Mouse (Mus musculus) neural tube, embryonic 14.5 days (tissue): ENCODE data around the gene Gabpb2. TPM values are rescaled to one million over a fixed set of nuclear protein-coding genes. Genes with fewer than 3 reads are reported as not detected.

Experiments
- ATAC-seq: fragments of 200-750 bp; cut with Nextera tagmentation; 2 replicates; pipeline ENCODE4 v1.8.0; 2017; ENCODE audit warnings: low read depth, mild to moderate bottlenecking, moderate TSS enrichment, moderate library complexity
- H3K27ac ChIP-seq: fragments of 300-500 bp; sonication (generic); 2 replicates; pipeline ENCODE4 v1.5.1; 2014; ENCODE audit warnings: low read depth, mild to moderate bottlenecking, control low read depth, low read length, moderate library complexity, mixed read lengths
- H3K27me3 ChIP-seq: fragments of 300-500 bp; sonication (generic); 2 replicates; pipeline ENCODE4 v1.6.1; 2014; ENCODE audit warnings: low read length; ENCODE audit not compliant: control insufficient read depth, insufficient read depth
- H3K36me3 ChIP-seq: fragments of 300-500 bp; sonication (generic); 2 replicates; pipeline ENCODE4 v1.6.1; 2014; ENCODE audit warnings: low read length, mixed read lengths; ENCODE audit not compliant: control insufficient read depth, insufficient read depth
- H3K4me1 ChIP-seq: fragments of 300-500 bp; sonication (generic); 2 replicates; pipeline ENCODE4 v1.6.1; 2014; ENCODE audit warnings: low read length; ENCODE audit not compliant: control insufficient read depth, insufficient read depth
- H3K4me2 ChIP-seq: fragments of 300-500 bp; sonication (generic); 2 replicates; pipeline ENCODE4 v1.6.1; 2014; ENCODE audit warnings: mild to moderate bottlenecking, low read depth, low read length, control low read depth
- H3K4me3 ChIP-seq: fragments of 300-500 bp; sonication (generic); 2 replicates; pipeline ENCODE4 v1.5.1; 2014; ENCODE audit warnings: low read depth, low read length, control low read depth, mixed read lengths
- H3K9ac ChIP-seq: fragments of 300-500 bp; sonication (generic); replicated peaks from 2 replicates; pipeline ENCODE4 v1.6.1; 2014; ENCODE audit warnings: low read depth, mild to moderate bottlenecking, control low read depth, low read length, mixed read lengths
- H3K9me3 ChIP-seq: fragments of 300-500 bp; sonication (generic); 2 replicates; pipeline ENCODE4 v1.6.1; 2016; ENCODE audit warnings: low read length; ENCODE audit not compliant: control insufficient read depth
- WGBS: fragments of 180-500 bp; shearing (Covaris S2); extraction: QIAGEN DNeasy Blood & Tissue Kit; methylation state at CpG from one replicate; pipeline ENCODE4 v1.1.7; 2014; 5-methylcytosine and 5-hydroxymethylcytosine counted together
- polyA plus RNA-seq: library from polyadenylated mRNA; unstranded; fragments of >200 nt; fragmentation: Nextera tagmentation; extraction: Ambion mirVana; gene quantifications from 2 replicates; pipeline ENCODE4 v1.2.1, GENCODE M21; 2014

The Gabpb2 gene
- polyA plus RNA-seq, 1 experiment from 2014 or later, result 4.7 TPM

DNA sequence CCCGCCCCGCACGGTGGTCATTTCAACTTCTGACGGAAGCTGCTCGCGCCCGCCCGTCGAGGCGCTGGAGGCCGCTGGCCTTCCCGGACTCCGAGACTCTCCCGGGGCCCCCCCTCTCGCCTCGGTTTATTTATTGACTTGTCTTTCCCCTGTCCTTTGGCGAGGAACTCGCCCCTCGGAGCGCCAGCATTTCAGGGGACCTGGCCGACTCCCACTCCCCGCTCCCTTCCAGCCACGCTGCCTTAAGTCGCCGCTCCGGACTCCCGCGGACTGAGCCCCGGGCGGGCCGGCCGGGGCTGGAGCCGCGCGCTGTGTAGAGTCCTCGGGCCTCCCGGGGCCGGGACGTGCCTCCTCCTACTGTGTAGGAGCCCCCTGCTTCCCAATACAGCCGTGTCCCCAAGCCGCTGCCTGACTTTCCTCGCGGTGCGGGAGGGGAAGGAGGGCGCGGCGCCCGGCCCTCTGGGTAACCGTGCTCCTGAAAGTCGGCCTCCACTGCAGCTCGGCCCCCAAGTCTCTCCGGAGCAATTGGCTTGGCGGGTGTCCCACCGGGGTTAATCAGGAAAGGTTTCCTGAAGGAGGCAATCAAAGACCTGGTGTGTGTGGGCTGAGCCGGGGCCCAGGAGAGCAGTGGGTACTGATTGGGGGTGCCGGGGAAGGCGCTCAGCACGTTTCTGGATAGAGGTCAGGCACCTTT is 44.3 kb downstream of the Gabpb2 start:
- no peaks in the 10 kb centered on the region for H3K9me3 ChIP-seq
- H3K9ac ChIP-seq, result 0 out of 2 replicates have a peak overlapping the region, but pooled peaks have one; percentile 25
- H3K36me3 ChIP-seq, result peaks cover 47% of the 10 kb centered on the region
- peak overlapping the region; percentile 7; the same call in 1 of the 2 replicates for H3K4me3 ChIP-seq
- H3K4me1 ChIP-seq, result peaks cover 9% of the 10 kb centered on the region; the same call in 1 of the 2 replicates
- peak; percentile 38; the same call in 1 of the 2 replicates for ATAC-seq
- 7% methylated on average over 53 of the region's 58 CpGs for WGBS
- peak overlapping the region; percentile 26; the same call in 1 of the 2 replicates for H3K4me2 ChIP-seq
- H3K27ac ChIP-seq, result no peak overlapping the region
- peaks cover 18% of the 10 kb centered on the region for H3K27me3 ChIP-seq

GRCm38 (mm10) chr3:95172526-95173255 is 45.0 kb downstream of the Gabpb2 start:
- H3K27ac ChIP-seq, result no peak overlapping the region
- no peaks in the 10 kb centered on the region for H3K9me3 ChIP-seq
- ATAC-seq, result no peak
- H3K4me1 ChIP-seq, result peaks cover 9% of the 10 kb centered on the region; the same call in 1 of the 2 replicates
- no peak overlapping the region for H3K4me2 ChIP-seq
- no peak overlapping the region for H3K9ac ChIP-seq
- peaks cover 19% of the 10 kb centered on the region for H3K27me3 ChIP-seq
- no peak overlapping the region for H3K4me3 ChIP-seq
- WGBS, result 16% methylated on average over 78 of the region's 84 CpGs
- peaks cover 54% of the 10 kb centered on the region for H3K36me3 ChIP-seq

DNA sequence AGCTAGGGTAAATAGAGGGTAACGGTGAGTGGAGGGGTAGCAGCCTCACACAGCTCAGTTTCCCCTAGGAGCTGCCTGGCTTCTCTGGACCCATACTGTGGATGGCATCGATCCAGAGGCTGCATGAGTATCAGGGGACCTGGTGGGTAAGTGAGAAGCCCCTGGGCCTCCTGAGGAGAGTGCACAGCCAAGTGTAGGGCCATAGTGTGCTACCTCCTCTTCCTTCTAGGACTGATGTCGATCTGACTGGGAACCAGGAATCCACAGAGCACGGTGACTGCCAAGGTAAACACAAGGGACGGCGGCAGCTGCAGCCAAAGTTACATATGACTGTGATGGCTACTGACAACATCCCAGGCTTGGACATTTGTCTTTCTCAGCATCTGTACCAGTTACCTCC is 46.6 kb downstream of the Gabpb2 start:
- Histone ChIP-seq H3K36me3 (peaks cover 69% of the 10 kb centered on the region), H3K4me3 (no peak overlapping the region), H3K4me2 (no peak overlapping the region), H3K27me3 (peaks cover 19% of the 10 kb centered on the region), H3K4me1 (peaks cover 9% of the 10 kb centered on the region; the same call in 1 of the 2 replicates), H3K9ac (no peak overlapping the region), H3K9me3 (no peaks in the 10 kb centered on the region), H3K27ac (no peak overlapping the region)
- no peak for ATAC-seq
- WGBS, result 81% methylated on average over 6 of the region's 6 CpGs

DNA sequence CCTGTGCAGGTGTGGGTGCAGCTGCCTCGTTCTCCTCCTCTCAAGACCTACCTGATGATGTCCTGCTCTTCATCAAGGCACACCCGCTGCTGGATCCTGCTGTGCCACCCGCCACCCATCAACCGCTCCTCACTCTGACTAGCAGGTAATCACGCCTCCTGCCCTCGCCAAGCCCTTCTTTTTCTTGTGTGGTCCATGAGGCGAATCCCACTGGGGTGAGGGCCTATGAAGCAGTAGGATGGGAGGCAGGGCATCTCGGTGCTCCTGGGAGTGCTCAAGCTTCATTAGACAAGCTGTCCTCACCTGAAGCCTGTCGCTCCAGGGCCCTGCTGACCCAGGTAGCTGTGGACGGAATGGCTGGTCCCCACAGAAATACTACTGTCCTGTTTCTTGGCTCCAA is 47.7 kb downstream of the Gabpb2 start:
- Histone ChIP-seq H3K9me3 (no peaks in the 10 kb centered on the region), H3K36me3 (peaks cover 79% of the 10 kb centered on the region), H3K4me3 (no peak overlapping the region), H3K4me1 (peaks cover 9% of the 10 kb centered on the region; the same call in 1 of the 2 replicates), H3K27me3 (peaks cover 19% of the 10 kb centered on the region), H3K4me2 (no peak overlapping the region), H3K9ac (no peak overlapping the region), H3K27ac (no peak overlapping the region)
- no peak for ATAC-seq
- WGBS, result 90% methylated on average over 10 of the region's 10 CpGs

DNA sequence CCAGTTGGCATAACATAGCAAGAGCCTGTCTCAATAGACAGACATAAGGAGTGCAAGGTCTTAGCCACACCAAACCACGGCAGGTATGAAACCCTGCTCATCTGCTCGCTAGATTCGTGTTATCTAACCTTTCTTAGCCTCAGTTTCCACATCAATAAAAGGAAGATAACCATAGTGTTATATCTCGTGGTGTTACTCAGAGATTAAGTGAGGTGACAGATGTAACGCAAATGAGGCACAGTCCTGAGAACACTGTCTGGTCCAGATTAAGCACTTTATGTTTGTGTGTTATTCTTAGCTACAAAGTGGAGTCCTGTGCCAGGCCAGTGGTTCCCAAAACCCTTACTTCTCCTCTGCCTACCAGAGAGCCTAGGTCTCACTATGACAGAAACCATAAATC is 52.9 kb downstream of the Gabpb2 start:
- Histone ChIP-seq H3K4me3 (no peak overlapping the region), H3K36me3 (peaks cover 53% of the 10 kb centered on the region), H3K4me1 (peaks cover 24% of the 10 kb centered on the region), H3K4me2 (no peak overlapping the region), H3K9ac (no peak overlapping the region), H3K27ac (no peak overlapping the region), H3K27me3 (peaks cover 9% of the 10 kb centered on the region), H3K9me3 (no peaks in the 10 kb centered on the region)
- ATAC-seq, result no peak
- WGBS, result 90% methylated on average over 5 of the region's 5 CpGs

GRCm38 (mm10) chr3:95164256-95164550 is 53.5 kb downstream of the Gabpb2 start:
- no peak for ATAC-seq
- H3K9me3 ChIP-seq, result no peaks in the 10 kb centered on the region
- no peak overlapping the region for H3K9ac ChIP-seq
- no peak overlapping the region for H3K4me3 ChIP-seq
- peaks cover 47% of the 10 kb centered on the region for H3K36me3 ChIP-seq
- peaks cover 4% of the 10 kb centered on the region; the same call in 1 of the 2 replicates for H3K27me3 ChIP-seq
- 72% methylated on average over 5 of the region's 5 CpGs for WGBS
- H3K4me2 ChIP-seq, result peak overlapping the region; percentile 78; the same call in 1 of the 2 replicates
- no peak overlapping the region for H3K27ac ChIP-seq
- H3K4me1 ChIP-seq, result peaks cover 24% of the 10 kb centered on the region

DNA sequence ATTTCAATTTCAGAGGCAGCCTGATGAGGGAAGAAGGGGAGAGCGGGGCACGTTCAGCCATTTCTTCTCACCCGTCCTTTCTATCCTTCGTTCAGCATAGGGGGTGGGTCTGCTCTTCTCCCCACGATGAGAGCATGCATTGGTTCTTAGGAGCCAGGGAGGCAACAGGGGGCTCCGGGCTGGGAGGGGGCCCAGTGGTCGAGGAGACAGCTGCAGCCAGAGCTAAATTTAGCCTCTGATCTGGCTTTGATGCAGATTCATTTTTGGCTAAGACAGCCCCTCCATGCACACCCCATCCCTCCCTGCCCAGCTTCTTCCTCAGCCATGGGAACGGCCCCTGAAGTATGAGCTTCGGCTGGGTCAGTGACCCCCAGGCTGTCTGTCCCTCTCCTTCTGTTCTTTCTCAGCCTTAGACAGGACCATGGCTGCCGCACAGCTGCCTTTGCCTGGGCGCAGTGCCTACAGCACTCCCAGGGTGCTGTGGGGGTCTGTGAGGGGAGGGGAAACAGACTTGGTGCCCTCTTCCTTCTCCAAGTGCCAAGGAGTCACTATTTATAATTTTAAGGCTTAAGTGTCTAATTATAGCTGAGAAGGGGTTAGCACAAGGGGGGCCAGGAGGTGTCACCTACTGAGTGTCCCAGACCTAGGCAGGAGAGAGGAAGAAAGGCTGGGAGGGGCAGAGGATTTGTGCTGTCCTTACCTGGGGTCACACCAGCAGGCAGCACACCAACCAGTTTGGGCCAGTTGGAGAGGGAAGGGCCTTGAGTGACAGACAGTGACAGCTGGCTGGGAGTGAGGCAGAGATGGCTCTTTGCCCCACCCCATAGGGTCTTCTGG is 54.1 kb downstream of the Gabpb2 start:
- H3K9ac ChIP-seq, result peak overlapping the region; percentile 34; the same call in 1 of the 2 replicates
- H3K27me3 ChIP-seq, result peaks cover 3% of the 10 kb centered on the region; the same call in 1 of the 2 replicates
- 51% methylated on average over 11 of the region's 11 CpGs for WGBS

DNA sequence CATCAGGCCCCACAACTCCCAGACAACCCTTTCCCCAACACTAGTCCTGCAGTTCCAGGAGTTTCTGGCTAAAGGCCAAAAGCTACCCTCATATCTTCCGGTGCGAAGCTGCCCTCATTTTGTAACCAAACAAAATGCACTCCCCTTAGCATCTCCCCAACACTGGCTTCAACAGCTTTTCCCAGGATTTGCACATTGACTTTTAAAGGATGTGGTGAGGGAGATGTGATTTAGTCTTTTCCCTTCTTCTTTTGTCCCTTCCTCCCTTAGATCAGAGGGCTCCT is 55.4 kb downstream of the Gabpb2 start:
- no peaks in the 10 kb centered on the region; the same call in 1 of the 2 replicates for H3K27me3 ChIP-seq
- no peak for ATAC-seq
- H3K9ac ChIP-seq, result peak overlapping the region; percentile 64
- peaks cover 28% of the 10 kb centered on the region for H3K36me3 ChIP-seq
- peak overlapping the region; percentile 65; the same call in 1 of the 2 replicates for H3K27ac ChIP-seq
- H3K4me1 ChIP-seq, result peaks cover 24% of the 10 kb centered on the region
- H3K9me3 ChIP-seq, result no peaks in the 10 kb centered on the region
- peak overlapping the region; percentile 78 for H3K4me2 ChIP-seq
- H3K4me3 ChIP-seq, result peak overlapping the region; percentile 60
- WGBS, result 20% methylated on average over 2 of the region's 2 CpGs

More for the DNA sequence above, 54.1 kb downstream of the Gabpb2 start:
- no peak for ATAC-seq
- Histone ChIP-seq H3K36me3 (peaks cover 41% of the 10 kb centered on the region), H3K9me3 (no peaks in the 10 kb centered on the region), H3K4me2 (peak overlapping the region; percentile 78), H3K27ac (no peak overlapping the region), H3K4me3 (peak overlapping the region; percentile 60; the same call in 1 of the 2 replicates), H3K4me1 (peaks cover 24% of the 10 kb centered on the region)
